Mouse (Mus musculus) liver, embryonic 11.5 days (tissue): ENCODE measurements at regions not wholly inside any gene's neighbourhood (a gene's known extent, or its start where the extent isn't known, plus 50 kb on each side); places are given as distances from the start of the nearest gene placed in this dataset.

ENCODE experiments used
- ATAC-seq: fragments of 200-750 bp; cut with Nextera tagmentation; replicated peaks from 2 replicates; pipeline ENCODE4 v1.8.0; 2017; ENCODE audit warnings: moderate number of reproducible peaks, mild to moderate bottlenecking, moderate TSS enrichment, moderate library complexity; ENCODE audit not compliant: low FRiP score
- DNase-seq: peaks from one replicate; pipeline ENCODE4 v3.0.0-alpha.2; 2017; ENCODE audit warnings: low spot score
- H3K27ac ChIP-seq: fragments of 300-500 bp; sonication (generic); 2 replicates; pipeline ENCODE4 v1.5.1; 2014; ENCODE audit warnings: mild to moderate bottlenecking, low read depth, low read length, control low read depth
- H3K27me3 ChIP-seq: fragments of 300-500 bp; sonication (generic); replicated peaks from 2 replicates; pipeline ENCODE4 v1.6.1; 2014; ENCODE audit warnings: low read length, mixed read lengths; ENCODE audit not compliant: control insufficient read depth, insufficient read depth
- H3K36me3 ChIP-seq: fragments of 300-500 bp; sonication (generic); 2 replicates; pipeline ENCODE4 v1.6.1; 2014; ENCODE audit warnings: mild to moderate bottlenecking, low read length, moderate library complexity, mixed read lengths; ENCODE audit not compliant: control insufficient read depth, insufficient read depth
- H3K4me1 ChIP-seq: fragments of 300-500 bp; sonication (generic); replicated peaks from 2 replicates; pipeline ENCODE4 v1.6.1; 2014; ENCODE audit warnings: low read length, mixed read lengths; ENCODE audit not compliant: control insufficient read depth, insufficient read depth
- H3K4me2 ChIP-seq: fragments of 300-500 bp; sonication (generic); 2 replicates; pipeline ENCODE4 v1.6.1; 2014; ENCODE audit warnings: mild to moderate bottlenecking, control low read depth, moderate library complexity
- H3K4me3 ChIP-seq: fragments of 300-500 bp; sonication (generic); 2 replicates; pipeline ENCODE4 v1.5.1; 2014; ENCODE audit warnings: low read depth, low read length, control low read depth
- H3K9ac ChIP-seq: fragments of 300-500 bp; sonication (generic); 2 replicates; pipeline ENCODE4 v1.6.1; 2014; ENCODE audit warnings: low read depth, low read length, control low read depth
- H3K9me3 ChIP-seq: fragments of 300-500 bp; sonication (generic); 2 replicates; pipeline ENCODE4 v1.6.1; 2016; ENCODE audit warnings: low read length, inconsistent platforms, mixed read lengths; ENCODE audit not compliant: control insufficient read depth
- WGBS: fragments of 180-500 bp; shearing (Covaris S2); extraction: QIAGEN DNeasy Blood & Tissue Kit; methylation state at CpG from one replicate; pipeline ENCODE4 v1.1.7; 2014; 5-methylcytosine and 5-hydroxymethylcytosine counted together

GRCm38 (mm10) chr13:115575052-115575891, 473.5 kb upstream of the Itga1 start:
- Histone ChIP-seq H3K4me2 (no peak overlapping the region), H3K36me3 (no peaks in the 10 kb centered on the region), H3K27me3 (no peaks in the 10 kb centered on the region), H3K4me1 (no peaks in the 10 kb centered on the region), H3K9me3 (no peaks in the 10 kb centered on the region), H3K4me3 (no peak overlapping the region), H3K9ac (no peak overlapping the region), H3K27ac (no peak overlapping the region)
- DNase-seq = no peak
- no peak for ATAC-seq
- WGBS = 80% methylated on average over 6 of the region's 6 CpGs

DNA sequence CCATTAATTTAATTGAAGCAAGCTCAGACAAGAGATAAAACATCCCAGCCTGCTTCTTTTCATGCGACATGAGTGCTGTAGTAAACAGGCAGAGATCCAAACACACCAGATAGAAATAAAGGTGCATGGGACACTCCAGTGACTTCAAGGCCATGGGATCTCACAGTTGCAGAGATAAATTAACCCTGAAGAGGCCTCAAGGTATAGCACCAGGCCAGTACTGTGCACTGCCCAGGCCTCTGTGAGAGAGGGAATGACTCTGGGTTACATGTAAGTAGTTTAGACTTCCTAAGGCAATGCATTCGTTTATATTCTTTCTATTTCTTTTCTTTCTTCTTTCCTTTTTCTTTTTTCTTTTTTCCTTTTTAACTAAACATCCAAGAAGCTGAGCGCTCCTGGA, 439.4 kb upstream of the Itga1 start:
- WGBS = 74% methylated on average over 3 of the region's 3 CpGs
- Histone ChIP-seq H3K36me3 (no peaks in the 10 kb centered on the region), H3K4me3 (no peak overlapping the region), H3K27me3 (no peaks in the 10 kb centered on the region), H3K9me3 (no peaks in the 10 kb centered on the region), H3K27ac (no peak overlapping the region), H3K4me2 (no peak overlapping the region), H3K4me1 (no peaks in the 10 kb centered on the region), H3K9ac (no peak overlapping the region)
- ATAC-seq (no peak), DNase-seq (no peak)

GRCm38 (mm10) chr13:115535900-115536299, 434.1 kb upstream of the Itga1 start:
- no peaks in the 10 kb centered on the region for H3K36me3 ChIP-seq
- H3K27ac ChIP-seq = no peak overlapping the region
- ATAC-seq = no peak
- no peaks in the 10 kb centered on the region for H3K9me3 ChIP-seq
- no peak overlapping the region for H3K4me3 ChIP-seq
- 76% methylated on average over 3 of the region's 3 CpGs for WGBS
- H3K4me1 ChIP-seq = no peaks in the 10 kb centered on the region
- no peak overlapping the region for H3K4me2 ChIP-seq
- no peak for DNase-seq
- H3K9ac ChIP-seq = no peak overlapping the region
- H3K27me3 ChIP-seq = no peaks in the 10 kb centered on the region

DNA sequence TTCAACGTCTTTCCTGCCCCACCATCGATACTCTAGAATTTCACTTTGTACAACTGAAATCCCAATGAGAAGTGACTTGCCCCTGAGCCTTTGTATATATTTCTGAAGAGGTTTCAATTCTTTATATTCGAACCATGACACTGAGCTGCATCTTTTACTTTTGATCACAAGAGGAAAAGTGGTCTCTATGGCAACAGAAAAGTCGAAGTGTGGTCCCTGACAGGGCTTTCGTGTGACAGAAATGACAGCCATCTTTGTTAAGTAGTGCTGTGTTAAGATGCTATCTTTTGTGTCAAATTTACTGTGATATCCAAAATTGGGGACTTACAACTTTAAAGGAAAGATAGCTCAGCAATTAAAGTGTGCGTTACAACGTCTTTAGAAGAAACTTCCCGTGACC, 412.1 kb upstream of the Itga1 start:
- Histone ChIP-seq H3K4me3 (no peak overlapping the region), H3K27me3 (no peaks in the 10 kb centered on the region), H3K4me2 (no peak overlapping the region), H3K4me1 (no peaks in the 10 kb centered on the region), H3K9ac (no peak overlapping the region), H3K36me3 (no peaks in the 10 kb centered on the region), H3K9me3 (no peaks in the 10 kb centered on the region), H3K27ac (no peak overlapping the region)
- ATAC-seq (no peak), DNase-seq (no peak)
- WGBS = 76% methylated on average over 8 of the region's 8 CpGs

GRCm38 (mm10) chr13:115512214-115512613, 410.4 kb upstream of the Itga1 start:
- H3K4me3 ChIP-seq = no peak overlapping the region
- no peak overlapping the region for H3K9ac ChIP-seq
- H3K27me3 ChIP-seq = no peaks in the 10 kb centered on the region
- no peak overlapping the region for H3K27ac ChIP-seq
- no peaks in the 10 kb centered on the region for H3K36me3 ChIP-seq
- ATAC-seq = no peak
- no peaks in the 10 kb centered on the region for H3K4me1 ChIP-seq
- no peak overlapping the region for H3K4me2 ChIP-seq
- H3K9me3 ChIP-seq = no peaks in the 10 kb centered on the region
- no peak for DNase-seq

DNA sequence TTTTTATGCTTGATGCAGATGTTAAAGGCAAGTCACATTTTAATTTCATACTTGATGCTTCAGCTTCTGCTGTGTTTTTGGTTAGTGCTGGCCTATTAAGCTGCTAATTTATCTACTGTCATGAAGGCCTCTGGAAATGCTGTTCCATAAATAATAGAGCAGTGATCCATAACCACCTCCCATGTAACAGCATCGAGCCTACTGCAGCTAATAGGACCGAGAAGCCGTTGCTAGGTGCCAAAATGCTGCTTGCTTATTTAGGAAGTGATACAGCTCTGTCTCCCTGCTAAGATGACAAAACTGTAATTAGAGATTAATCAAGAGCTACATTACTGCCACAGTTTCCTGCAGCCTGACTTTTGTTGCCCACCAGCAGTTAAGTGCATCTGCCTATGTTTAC, 406.9 kb upstream of the Itga1 start:
- no peaks in the 10 kb centered on the region for H3K9me3 ChIP-seq
- no peak overlapping the region for H3K4me3 ChIP-seq
- H3K4me1 ChIP-seq = no peaks in the 10 kb centered on the region
- no peaks in the 10 kb centered on the region for H3K36me3 ChIP-seq
- H3K4me2 ChIP-seq = no peak overlapping the region
- no peak overlapping the region for H3K9ac ChIP-seq
- no peak overlapping the region for H3K27ac ChIP-seq
- H3K27me3 ChIP-seq = no peaks in the 10 kb centered on the region
- DNase-seq (no peak), ATAC-seq (no peak)
- WGBS = 73% methylated on average over 3 of the region's 3 CpGs

DNA sequence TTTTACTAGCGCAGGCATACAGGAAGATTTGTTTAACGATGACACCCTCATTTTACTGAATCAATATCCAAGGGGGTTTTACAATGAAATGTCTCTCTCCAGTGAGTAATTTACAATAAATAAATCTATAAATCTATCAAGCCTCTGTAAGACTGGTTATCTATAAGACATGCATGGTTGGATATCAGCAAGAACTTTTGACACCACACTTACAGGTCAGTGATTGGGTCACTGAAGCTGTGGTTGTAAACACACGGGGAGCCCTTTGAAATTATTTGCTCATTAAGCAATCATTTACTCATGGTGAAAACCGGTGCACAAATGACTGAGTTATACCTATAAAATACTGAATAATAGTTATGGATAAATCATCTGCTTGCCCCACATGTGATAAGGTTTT, 392.6 kb upstream of the Itga1 start:
- ATAC-seq (no peak), DNase-seq (no peak)
- Histone ChIP-seq H3K4me2 (no peak overlapping the region), H3K27me3 (no peaks in the 10 kb centered on the region), H3K4me1 (no peaks in the 10 kb centered on the region), H3K9ac (no peak overlapping the region), H3K9me3 (no peaks in the 10 kb centered on the region), H3K27ac (no peak overlapping the region), H3K4me3 (no peak overlapping the region), H3K36me3 (no peaks in the 10 kb centered on the region)
- WGBS = 69% methylated on average over 4 of the region's 4 CpGs

- H3K9me3 ChIP-seq = no peaks in the 10 kb centered on the region
- H3K4me3 ChIP-seq = no peak overlapping the region
- no peaks in the 10 kb centered on the region for H3K4me1 ChIP-seq
- no peak for DNase-seq
- H3K9ac ChIP-seq = no peak overlapping the region
- no peaks in the 10 kb centered on the region for H3K36me3 ChIP-seq
- H3K27ac ChIP-seq = no peak overlapping the region
- 52% methylated on average over 2 of the region's 2 CpGs for WGBS
- no peak for ATAC-seq
- no peaks in the 10 kb centered on the region for H3K27me3 ChIP-seq
- H3K4me2 ChIP-seq = no peak overlapping the region
Measured at GRCm38 (mm10) chr13:115475861-115476260, 374.1 kb upstream of the Itga1 start.

DNA sequence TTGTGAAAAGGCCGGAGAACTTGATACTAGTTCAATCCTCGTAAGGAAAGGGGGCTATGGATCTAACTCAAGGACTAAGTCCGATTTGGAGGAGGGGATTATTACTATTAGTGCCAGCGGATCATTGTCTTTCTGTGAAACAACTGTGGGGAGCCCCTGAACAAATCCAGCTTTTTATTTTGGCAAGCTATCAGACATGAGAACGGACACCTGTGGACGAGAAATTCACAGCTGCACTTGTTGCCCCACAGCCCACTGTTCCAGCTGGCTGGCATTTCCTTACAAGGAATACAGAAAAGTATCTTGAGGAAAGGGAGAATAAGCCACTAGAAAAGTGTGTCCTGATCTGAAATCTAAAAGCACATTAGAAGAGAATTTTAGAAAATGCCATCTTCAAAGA, 363.9 kb upstream of the Itga1 start:
- H3K4me2 ChIP-seq = no peak overlapping the region
- no peaks in the 10 kb centered on the region for H3K9me3 ChIP-seq
- DNase-seq (no peak), ATAC-seq (no peak)
- no peak overlapping the region for H3K9ac ChIP-seq
- no peak overlapping the region for H3K4me3 ChIP-seq
- no peaks in the 10 kb centered on the region for H3K4me1 ChIP-seq
- no peaks in the 10 kb centered on the region for H3K36me3 ChIP-seq
- WGBS = 83% methylated on average over 6 of the region's 6 CpGs
- H3K27me3 ChIP-seq = no peaks in the 10 kb centered on the region
- no peak overlapping the region for H3K27ac ChIP-seq
